Comparison of ENCODE assay signal across 8 mouse cellular contexts in the genomic region with DNA sequence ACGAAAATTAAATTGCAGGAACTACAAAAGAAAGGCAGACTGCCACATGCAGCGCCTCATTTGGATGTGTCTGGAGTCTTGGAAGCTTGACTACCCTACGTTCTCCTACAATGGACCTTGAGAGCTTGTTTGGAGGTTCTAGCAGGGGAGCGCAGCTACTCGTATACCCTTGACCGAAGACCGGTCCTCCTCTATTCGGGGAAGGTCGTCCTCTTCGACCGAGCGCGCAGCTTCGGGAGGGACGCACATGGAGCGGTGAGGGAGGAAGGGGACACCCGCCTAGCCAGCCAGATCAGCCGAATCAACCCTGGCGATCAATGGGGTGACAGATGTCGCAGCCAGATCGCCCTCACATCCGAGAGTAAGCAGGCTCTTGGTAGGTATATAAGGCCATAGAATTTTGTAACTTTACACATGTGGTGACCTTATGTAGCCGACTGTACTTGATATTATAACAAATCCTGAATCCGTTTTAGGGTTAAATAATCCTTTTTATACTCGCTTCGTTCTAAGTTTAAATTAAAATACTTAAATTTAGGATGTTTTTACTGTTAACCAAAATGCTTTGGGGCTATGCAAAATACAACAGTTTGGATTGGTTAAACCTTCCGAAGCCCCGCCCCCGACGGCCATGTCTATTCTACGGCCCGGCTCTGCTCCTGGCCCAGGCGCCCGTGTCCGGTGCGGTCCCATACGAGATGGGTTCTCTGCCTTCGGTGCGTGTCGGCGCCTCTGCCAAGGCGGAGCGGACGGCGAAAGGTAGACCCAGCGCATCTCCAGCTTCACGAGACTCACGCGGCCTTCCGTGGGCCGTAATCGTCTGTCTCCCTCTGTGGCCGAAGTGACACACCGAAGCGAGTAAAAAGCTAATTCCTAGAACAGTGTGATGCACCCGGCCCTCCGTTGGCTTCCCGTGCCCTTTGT. TPM values are rescaled to one million over a fixed set of nuclear protein-coding genes. Genes with fewer than 3 reads are reported as not detected.
DNase-seq lines count a peak whose midpoint lies in the region; ATAC-seq and TF ChIP-seq lines count a peak whose summit lies in the region.

No protein-coding gene starts in this region.

- TF ChIP-seq POLR2A in bone marrow macrophage, adult 2 months (IDR thresholded peaks at IDR 0.05; ENCODE audit: borderline replicate concordance, low read depth, low read length) = peak; percentile 67; the same call in 1 of the 2 replicates
- peak; percentile 95 for TF ChIP-seq POLR2A in embryonic fibroblast, embryonic 13.5 days (IDR thresholded peaks at IDR 0.05; ENCODE audit: low read depth, low read length)

- no peaks in the 10 kb centered on the region for H3K9me3 ChIP-seq in kidney, embryonic 14.5 days (ENCODE audit: control insufficient read depth, low read length)
- H3K9me3 ChIP-seq in limb, embryonic 15.5 days = no peaks in the 10 kb centered on the region

- H3K9ac ChIP-seq in kidney, embryonic 14.5 days (ENCODE audit: low read depth, low read length) = peak overlapping the region; percentile 70
- peak overlapping the region; percentile 83 for H3K9ac ChIP-seq in limb, embryonic 15.5 days

- peak; percentile 97 for DNase-seq in 416B (ENCODE audit: low read depth)
- peak; percentile 90 to 93 for DNase-seq in heart, adult 9 months (ENCODE audit: low spot score in 2 of 2)
- peak; percentile 71 to 86 for DNase-seq in monocyte, adult 2 months (ENCODE audit: low read depth in 1 of 2, low spot score in 2 of 2)
- DNase-seq in spleen, postnatal 36 days (ENCODE audit: low spot score in 2 of 2) = peak; percentile 93 to 96

- H3K36me3 ChIP-seq in kidney, embryonic 14.5 days (ENCODE audit: control insufficient read depth, insufficient read depth, low read length) = no peaks in the 10 kb centered on the region
- H3K36me3 ChIP-seq in limb, embryonic 15.5 days = no peaks in the 10 kb centered on the region

- H3K27me3 ChIP-seq in kidney, embryonic 14.5 days (ENCODE audit: control insufficient read depth, insufficient read depth, low read length) = no peaks in the 10 kb centered on the region
- no peaks in the 10 kb centered on the region for H3K27me3 ChIP-seq in limb, embryonic 15.5 days

- no peak for TF ChIP-seq CTCF in bone marrow macrophage, adult 2 months (IDR thresholded peaks at IDR 0.05; ENCODE audit: low read depth, low read length)
- no peak; the same call in 1 of the 2 replicates for TF ChIP-seq CTCF in embryonic fibroblast, embryonic 13.5 days (IDR thresholded peaks at IDR 0.05; ENCODE audit: borderline replicate concordance, insufficient read depth, low read length)

- peak; percentile 99 for ATAC-seq in kidney, embryonic 14.5 days (ENCODE audit: low FRiP score, low TSS enrichment)
- ATAC-seq in limb, embryonic 15.5 days (ENCODE audit: insufficient number of reproducible peaks, low FRiP score, low TSS enrichment, low read depth) = peak; percentile 98

- peak overlapping the region; percentile 76 for H3K4me3 ChIP-seq in bone marrow macrophage, adult 2 months (ENCODE audit: insufficient read depth, low read length)
- H3K4me3 ChIP-seq in embryonic fibroblast, embryonic 13.5 days (ENCODE audit: insufficient read depth, low read length) = peak overlapping the region; percentile 46
- H3K4me3 ChIP-seq in kidney, embryonic 14.5 days (ENCODE audit: low read length) = peak overlapping the region; percentile 60
- peak overlapping the region; percentile 71 for H3K4me3 ChIP-seq in limb, embryonic 15.5 days

- peak overlapping the region; percentile 59 for H3K4me2 ChIP-seq in kidney, embryonic 14.5 days (replicated peaks; ENCODE audit: low read depth, low read length)
- peak overlapping the region; percentile 43 for H3K4me2 ChIP-seq in limb, embryonic 15.5 days

- WGBS in kidney, embryonic 14.5 days = under 1% methylated on average over 48 of the region's 58 CpGs
- under 1% methylated on average over 55 of the region's 58 CpGs for WGBS in limb, embryonic 15.5 days

- H3K4me1 ChIP-seq in bone marrow macrophage, adult 2 months (ENCODE audit: control insufficient read depth, insufficient read depth, low read length) = peaks cover 9% of the 10 kb centered on the region
- no peaks in the 10 kb centered on the region for H3K4me1 ChIP-seq in embryonic fibroblast, embryonic 13.5 days (ENCODE audit: control insufficient read depth, insufficient read depth, low read length)
- H3K4me1 ChIP-seq in kidney, embryonic 14.5 days (ENCODE audit: control insufficient read depth, insufficient read depth, low read length) = peaks cover 5% of the 10 kb centered on the region; the same call in 1 of the 2 replicates
- H3K4me1 ChIP-seq in limb, embryonic 15.5 days = peaks cover 8% of the 10 kb centered on the region; the same call in 1 of the 2 replicates

- peak overlapping the region; percentile 82 for H3K27ac ChIP-seq in bone marrow macrophage, adult 2 months (ENCODE audit: insufficient read depth, low read depth, low read length)
- H3K27ac ChIP-seq in embryonic fibroblast, embryonic 13.5 days (ENCODE audit: insufficient read depth, low read length) = peak overlapping the region; percentile 72
- H3K27ac ChIP-seq in kidney, embryonic 14.5 days (ENCODE audit: low read depth, low read length) = peak overlapping the region; percentile 96
- H3K27ac ChIP-seq in limb, embryonic 15.5 days = peak overlapping the region; percentile 98

RNA-seq across cellular contexts. Expression of gene Gsta4, which starts 7.0 kb away (rescaled TPM):
- not detected in 2 replicates for polyA plus RNA-seq in bone marrow macrophage, adult 2 months (2012; ENCODE audit: insufficient read depth, insufficient read length, missing spikeins)
- polyA plus RNA-seq in embryonic fibroblast, embryonic 13.5 days (2011; ENCODE audit: insufficient read length, low read depth, missing spikeins) = 17.4 and 36.2 TPM in 2 replicates
- polyA plus RNA-seq in kidney, embryonic 14.5 days (2014; fragmentation: Nextera tagmentation; extraction: Ambion mirVana) = 102 and 108 TPM in 2 replicates
- polyA plus RNA-seq in limb, embryonic 15.5 days (2015; fragmentation: Nextera tagmentation; extraction: Ambion mirVana) = 57.5 and 60.6 TPM in 2 replicates

RNA-seq across cellular contexts. Expression of gene Gsta1, which starts 54.9 kb away (rescaled TPM):
- not detected in 2 replicates for polyA plus RNA-seq in bone marrow macrophage, adult 2 months (2012; ENCODE audit: insufficient read depth, insufficient read length, missing spikeins)
- polyA plus RNA-seq in embryonic fibroblast, embryonic 13.5 days (2011; ENCODE audit: insufficient read length, low read depth, missing spikeins) = not detected in 2 replicates
- not detected in 2 replicates for polyA plus RNA-seq in kidney, embryonic 14.5 days (2014; fragmentation: Nextera tagmentation; extraction: Ambion mirVana)
- polyA plus RNA-seq in limb, embryonic 15.5 days (2015; fragmentation: Nextera tagmentation; extraction: Ambion mirVana) = 8.8 and 10.0 TPM in 2 replicates

Comparison
In these comparisons a context has a peak if more than half of its experiments do, and no peak if none do; other contexts are left out.
1. Peak in every context shown above with its lines: DNase-seq, ATAC-seq, H3K4me3 ChIP-seq and H3K27ac ChIP-seq.
2. RNA of gene Gsta4, which starts 7.0 kb away (polyA plus RNA-seq): 102 to 108 TPM in kidney, embryonic 14.5 days, 57.5 to 60.6 TPM in limb, embryonic 15.5 days and 17.4 to 36.2 TPM in embryonic fibroblast, embryonic 13.5 days; not detected in bone marrow macrophage, adult 2 months; every median in the first group is over 10 times any median in the second.